Mouse (Mus musculus) midbrain, embryonic 15.5 days (tissue): ENCODE data around the gene Nhlh1. TPM values are rescaled to one million over a fixed set of nuclear protein-coding genes. Genes with fewer than 3 reads are reported as not detected.
A peak's percentile ranks its signal among the peaks of the same experiment; 100 is the strongest.

Source experiments
- ATAC-seq: fragments of 200-750 bp; cut with Nextera tagmentation; replicated peaks from 2 replicates; pipeline ENCODE4 v1.8.0; 2017; ENCODE audit warnings: moderate TSS enrichment
- H3K27ac ChIP-seq: fragments of 300-500 bp; sonication (generic); 2 replicates; pipeline ENCODE4 v1.5.1; 2015; ENCODE audit warnings: mild to moderate bottlenecking, inconsistent platforms
- H3K27me3 ChIP-seq: fragments of 300-500 bp; sonication (generic); replicated peaks from 2 replicates; pipeline ENCODE4 v1.6.1; 2015; ENCODE audit warnings: inconsistent platforms
- H3K36me3 ChIP-seq: fragments of 300-500 bp; sonication (generic); replicated peaks from 2 replicates; pipeline ENCODE4 v1.6.1; 2015; ENCODE audit warnings: inconsistent platforms
- H3K4me1 ChIP-seq: fragments of 300-500 bp; sonication (generic); 2 replicates; pipeline ENCODE4 v1.6.1; 2015; ENCODE audit warnings: inconsistent platforms
- H3K4me2 ChIP-seq: fragments of 300-500 bp; sonication (generic); 2 replicates; pipeline ENCODE4 v1.6.1; 2015; ENCODE audit warnings: inconsistent platforms, mild to moderate bottlenecking, moderate library complexity
- H3K4me3 ChIP-seq: fragments of 300-500 bp; sonication (generic); 2 replicates; pipeline ENCODE4 v1.5.1; 2015; ENCODE audit warnings: mild to moderate bottlenecking, inconsistent platforms
- H3K9ac ChIP-seq: fragments of 300-500 bp; sonication (generic); 2 replicates; pipeline ENCODE4 v1.6.1; 2015; ENCODE audit warnings: mild to moderate bottlenecking, inconsistent platforms
- H3K9me3 ChIP-seq: fragments of 300-500 bp; sonication (generic); 2 replicates; pipeline ENCODE4 v1.6.1; 2016; ENCODE audit warnings: inconsistent platforms
- WGBS: fragments of 180-500 bp; shearing (Covaris S2); methylation state at CpG from one replicate; pipeline ENCODE4 v1.1.7; 2015; ENCODE audit warnings: mixed read lengths; 5-methylcytosine and 5-hydroxymethylcytosine counted together
- polyA plus RNA-seq: library from polyadenylated mRNA; unstranded; fragments of >200 nt; fragmentation: Nextera tagmentation; extraction: Ambion mirVana; gene quantifications from 2 replicates; pipeline ENCODE4 v1.2.1, GENCODE M21; 2015

Nhlh1 gene
- polyA plus RNA-seq, 1 experiment from 2014 or later = 2.0 TPM

- no peak overlapping the region for H3K4me3 ChIP-seq
- no peak overlapping the region for H3K4me2 ChIP-seq
- 84% methylated on average over 6 of the region's 6 CpGs for WGBS
- no peaks in the 10 kb centered on the region for H3K27me3 ChIP-seq
- H3K27ac ChIP-seq = no peak overlapping the region
- H3K4me1 ChIP-seq = no peaks in the 10 kb centered on the region
- no peak for ATAC-seq
- H3K9me3 ChIP-seq = no peaks in the 10 kb centered on the region
- peaks cover 83% of the 10 kb centered on the region for H3K36me3 ChIP-seq
- H3K9ac ChIP-seq = no peak overlapping the region
Measured at GRCm38 (mm10) chr1:172070227-172070626, 12.9 kb upstream of the Nhlh1 start.

- Histone ChIP-seq H3K9me3 (no peaks in the 10 kb centered on the region), H3K27ac (peak overlapping the region; percentile 13; the same call in 1 of the 2 replicates), H3K9ac (no peak overlapping the region), H3K4me1 (no peaks in the 10 kb centered on the region), H3K4me3 (no peak overlapping the region), H3K36me3 (peaks cover 38% of the 10 kb centered on the region), H3K27me3 (no peaks in the 10 kb centered on the region), H3K4me2 (no peak overlapping the region)
- peak; percentile 59 for ATAC-seq
- WGBS = 49% methylated on average over 13 of the region's 13 CpGs
Measured at GRCm38 (mm10) chr1:172064613-172065141, 7.3 kb upstream of the Nhlh1 start.

GRCm38 (mm10) chr1:172063291-172064023, 6.1 kb upstream of the Nhlh1 start:
- Histone ChIP-seq H3K9me3 (no peaks in the 10 kb centered on the region), H3K9ac (no peak overlapping the region), H3K4me1 (peaks cover 6% of the 10 kb centered on the region), H3K27me3 (no peaks in the 10 kb centered on the region), H3K4me2 (no peak overlapping the region), H3K4me3 (no peak overlapping the region), H3K36me3 (peaks cover 27% of the 10 kb centered on the region), H3K27ac (no peak overlapping the region)
- no peak for ATAC-seq
- 67% methylated on average over 4 of the region's 4 CpGs for WGBS

GRCm38 (mm10) chr1:172062101-172062500, 4.7 kb upstream of the Nhlh1 start:
- WGBS = 67% methylated on average over 2 of the region's 2 CpGs
- Histone ChIP-seq H3K9me3 (no peaks in the 10 kb centered on the region), H3K36me3 (peaks cover 15% of the 10 kb centered on the region; the same call in 1 of the 2 replicates), H3K4me2 (no peak overlapping the region), H3K9ac (no peak overlapping the region), H3K4me1 (peaks cover 18% of the 10 kb centered on the region), H3K27me3 (no peaks in the 10 kb centered on the region), H3K27ac (no peak overlapping the region), H3K4me3 (no peak overlapping the region)
- no peak for ATAC-seq

- Histone ChIP-seq H3K4me3 (no peak overlapping the region), H3K36me3 (peaks cover 10% of the 10 kb centered on the region; the same call in 1 of the 2 replicates), H3K9ac (no peak overlapping the region), H3K4me1 (peaks cover 19% of the 10 kb centered on the region), H3K9me3 (no peaks in the 10 kb centered on the region), H3K27ac (peak overlapping the region; percentile 45), H3K4me2 (no peak overlapping the region), H3K27me3 (no peaks in the 10 kb centered on the region)
- WGBS = 16% methylated on average over 8 of the region's 8 CpGs
- no peak; the same call in 1 of the 2 replicates for ATAC-seq
Measured at GRCm38 (mm10) chr1:172061217-172061616, 3.8 kb upstream of the Nhlh1 start.

DNA sequence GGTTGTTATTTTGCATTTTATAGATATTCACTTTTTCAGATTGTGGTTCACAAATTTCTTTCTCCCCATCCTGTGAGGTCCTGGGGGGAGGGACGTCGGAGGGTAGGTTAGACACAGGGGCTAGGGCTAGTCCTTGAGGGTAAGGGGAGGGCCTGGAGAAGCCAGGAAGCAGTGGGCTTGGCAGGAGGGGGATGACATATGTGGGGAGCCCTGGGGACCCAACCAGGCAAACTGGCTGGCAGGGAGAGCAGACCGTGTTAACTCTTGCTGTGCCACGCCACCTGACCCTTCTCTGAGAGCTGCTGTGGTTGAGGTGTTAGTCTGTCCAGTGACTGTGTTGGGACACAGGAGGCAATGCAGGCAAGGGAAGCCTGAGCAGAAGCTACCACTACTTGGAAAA, 3.3 kb upstream of the Nhlh1 start:
- WGBS = 34% methylated on average over 4 of the region's 4 CpGs
- no peaks in the 10 kb centered on the region for H3K9me3 ChIP-seq
- peak; percentile 40; the same call in 1 of the 2 replicates for ATAC-seq
- H3K27me3 ChIP-seq = no peaks in the 10 kb centered on the region
- H3K4me3 ChIP-seq = no peak overlapping the region
- H3K27ac ChIP-seq = peak overlapping the region; percentile 45; the same call in 1 of the 2 replicates
- H3K4me1 ChIP-seq = peaks cover 19% of the 10 kb centered on the region
- H3K9ac ChIP-seq = no peak overlapping the region
- H3K36me3 ChIP-seq = peaks cover 5% of the 10 kb centered on the region; the same call in 1 of the 2 replicates
- H3K4me2 ChIP-seq = no peak overlapping the region

DNA sequence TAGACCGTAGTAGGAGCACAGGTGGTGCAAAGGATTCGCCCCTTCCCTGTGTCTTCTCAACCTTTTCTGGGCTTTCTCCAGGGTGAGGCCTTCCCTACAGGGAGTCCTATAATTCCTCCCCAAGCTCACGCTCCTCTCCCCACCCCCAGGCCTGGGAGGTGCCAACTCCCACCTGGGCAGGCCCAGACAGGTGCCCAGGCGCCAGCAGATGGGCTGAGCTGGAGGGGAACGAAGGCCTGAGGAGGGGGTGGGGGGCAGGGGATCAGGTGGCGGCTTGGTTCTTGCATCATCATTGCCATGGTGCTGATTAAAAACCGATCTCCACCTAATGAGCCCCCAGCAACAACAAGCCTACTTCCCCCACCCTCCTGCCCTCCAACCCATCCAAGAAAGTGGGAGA, 1.5 kb upstream of the Nhlh1 start:
- 40% methylated on average over 7 of the region's 7 CpGs for WGBS
- no peak for ATAC-seq
- no peak overlapping the region for H3K4me2 ChIP-seq

GRCm38 (mm10) chr1:172058321-172058720, 948 bp upstream of the Nhlh1 start:
- H3K9ac ChIP-seq = no peak overlapping the region
- H3K4me3 ChIP-seq = no peak overlapping the region
- 33% methylated on average over 6 of the region's 6 CpGs for WGBS
- no peaks in the 10 kb centered on the region for H3K9me3 ChIP-seq
- H3K27me3 ChIP-seq = no peaks in the 10 kb centered on the region
- peak overlapping the region; percentile 65 for H3K27ac ChIP-seq
- no peaks in the 10 kb centered on the region for H3K36me3 ChIP-seq
- peaks cover 30% of the 10 kb centered on the region for H3K4me1 ChIP-seq
- no peak for ATAC-seq
- no peak overlapping the region for H3K4me2 ChIP-seq

More for the DNA sequence above, 1.5 kb upstream of the Nhlh1 start:
- Histone ChIP-seq H3K9me3 (no peaks in the 10 kb centered on the region), H3K9ac (no peak overlapping the region), H3K36me3 (no peaks in the 10 kb centered on the region), H3K27me3 (no peaks in the 10 kb centered on the region), H3K27ac (peak overlapping the region; percentile 65; the same call in 1 of the 2 replicates), H3K4me3 (no peak overlapping the region), H3K4me1 (peaks cover 24% of the 10 kb centered on the region)

DNA sequence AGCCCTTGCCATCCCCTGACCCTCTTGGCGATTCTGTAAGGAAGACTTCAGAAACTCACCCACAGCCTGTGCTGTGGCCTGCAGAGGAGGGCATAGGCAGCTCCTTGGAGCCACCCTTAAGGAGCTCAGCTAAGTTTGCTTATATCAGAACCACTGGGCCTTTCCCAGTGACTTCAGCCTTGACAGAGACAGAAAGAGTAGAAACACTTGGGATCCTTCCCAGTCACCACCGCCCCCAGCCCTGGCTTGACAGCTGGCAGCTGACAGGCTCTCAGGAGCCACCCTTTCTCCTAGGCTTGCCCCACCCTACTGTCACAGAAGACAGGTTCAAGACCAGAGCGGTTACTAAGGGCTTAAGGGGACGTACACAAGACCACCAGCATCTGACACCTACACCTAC, 1.1 kb downstream of the Nhlh1 start:
- Histone ChIP-seq H3K27me3 (no peaks in the 10 kb centered on the region), H3K9me3 (no peaks in the 10 kb centered on the region), H3K4me3 (peak overlapping the region; percentile 26), H3K36me3 (no peaks in the 10 kb centered on the region), H3K4me2 (peak overlapping the region; percentile 31), H3K27ac (no peak overlapping the region), H3K4me1 (peaks cover 36% of the 10 kb centered on the region), H3K9ac (no peak overlapping the region)
- 67% methylated on average over 4 of the region's 4 CpGs for WGBS
- ATAC-seq = no peak

GRCm38 (mm10) chr1:172053541-172054440, 3.6 kb downstream of the Nhlh1 start:
- WGBS = 2% methylated on average over 39 of the region's 42 CpGs
- peak overlapping the region; percentile 9; the same call in 1 of the 2 replicates for H3K27ac ChIP-seq
- H3K4me1 ChIP-seq = peaks cover 42% of the 10 kb centered on the region
- H3K4me3 ChIP-seq = peak overlapping the region; percentile 44
- peak; percentile 38; the same call in 1 of the 2 replicates for ATAC-seq
- H3K4me2 ChIP-seq = peak overlapping the region; percentile 73
- H3K9me3 ChIP-seq = no peaks in the 10 kb centered on the region
- H3K36me3 ChIP-seq = no peaks in the 10 kb centered on the region
- H3K9ac ChIP-seq = peak overlapping the region; percentile 54
- no peaks in the 10 kb centered on the region for H3K27me3 ChIP-seq

DNA sequence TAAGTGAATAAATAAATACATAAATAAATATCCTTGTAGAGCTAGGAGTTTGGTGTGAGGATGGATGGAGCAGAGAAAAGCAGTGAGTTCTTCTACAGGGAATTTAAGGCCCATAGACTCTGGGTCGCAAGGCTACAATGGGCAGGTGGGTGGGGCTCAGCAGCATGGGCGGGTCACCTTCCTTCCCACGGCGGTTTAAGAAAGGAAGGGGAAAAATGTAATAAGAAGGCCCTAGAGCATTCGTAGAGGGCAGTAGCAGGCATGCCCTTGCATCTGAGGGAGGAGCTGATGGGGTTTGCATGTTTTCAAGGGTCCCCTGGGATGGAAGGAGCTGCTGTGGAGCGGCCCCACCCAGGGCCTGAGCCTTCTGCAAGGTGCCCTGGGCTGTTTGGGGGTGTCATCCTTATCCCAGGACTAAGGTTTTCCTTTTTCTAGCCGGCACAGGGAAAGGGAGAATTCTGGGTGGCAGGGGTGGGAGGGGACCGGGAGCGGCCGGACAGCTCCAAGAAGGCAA, 4.5 kb downstream of the Nhlh1 start:
- Histone ChIP-seq H3K27me3 (no peaks in the 10 kb centered on the region), H3K36me3 (no peaks in the 10 kb centered on the region), H3K9ac (0 out of 2 replicates have a peak overlapping the region, but pooled peaks have one; percentile 0), H3K4me1 (peaks cover 42% of the 10 kb centered on the region), H3K4me2 (peak overlapping the region; percentile 73), H3K4me3 (no peak overlapping the region; the same call in none of the 2 replicates), H3K27ac (no peak overlapping the region), H3K9me3 (no peaks in the 10 kb centered on the region)
- no peak for ATAC-seq
- 10% methylated on average over 10 of the region's 10 CpGs for WGBS
